Mouse (Mus musculus) right cerebral cortex, postnatal 14 days (tissue): ENCODE data around the gene Tns2.
"Not testable (repeated sequence)": the region's sequence is repeated elsewhere in the genome, so short reads cannot be mapped to it uniquely, and the experiment has no call there.

ENCODE experiments used
- DNase-seq: peaks from one replicate; pipeline ENCODE4 v3.0.0; 2022

Gene Tns2

DNA sequence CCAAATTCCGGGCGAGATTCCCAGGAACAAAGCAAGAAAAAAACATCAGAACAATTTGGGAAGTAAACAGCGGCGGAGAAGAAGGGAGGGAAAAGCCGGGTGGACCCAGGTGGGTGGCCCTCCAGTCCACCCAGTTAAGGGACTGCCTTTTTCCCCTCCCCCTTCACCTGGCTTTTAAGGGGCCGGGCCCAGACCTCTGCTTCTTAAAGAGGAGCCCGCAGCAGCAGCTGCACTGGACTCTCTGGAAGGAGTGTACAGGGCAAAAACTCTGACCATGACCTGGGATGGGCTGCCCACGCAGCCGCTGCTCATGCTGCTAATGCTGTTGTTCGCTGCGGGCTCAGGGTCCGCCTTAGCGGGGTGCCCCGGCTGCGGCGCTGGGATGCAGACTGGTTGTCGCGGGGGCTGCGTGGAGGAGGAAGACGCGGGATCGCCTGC lies 44.1 kb downstream of the Tns2 start, which contains the start of gene Igfbp6:
Gene Igfbp6 (plus strand): TSS at position 89 of the 438 bp plus-strand sequence.
- DNase-seq: no peak

DNA sequence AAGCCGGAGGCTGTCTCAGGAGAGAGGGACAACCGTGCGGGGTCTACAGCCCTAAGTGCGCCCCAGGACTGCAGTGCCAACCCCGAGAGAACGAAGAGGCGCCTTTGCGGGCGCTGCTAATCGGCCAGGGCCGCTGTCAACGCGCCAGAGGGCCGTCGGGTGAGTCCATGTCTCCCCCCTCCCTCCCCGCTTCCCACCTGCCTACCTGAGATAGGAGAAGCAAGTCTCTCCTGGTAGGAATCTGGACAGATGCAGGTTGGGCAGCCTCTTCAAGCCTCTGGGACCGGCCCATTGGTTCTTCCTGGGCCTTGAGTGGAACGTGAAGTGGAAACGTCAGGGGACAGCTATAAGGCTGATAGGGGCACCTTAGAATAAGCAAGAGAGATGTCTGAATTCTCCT lies 44.5 kb downstream of the Tns2 start:
- no peak for DNase-seq

GRCm38 (mm10) chr15:102145330-102145729 lies 45.1 kb downstream of the Tns2 start:
- peak; percentile 44 for DNase-seq

- no peak for DNase-seq
Measured at GRCm38 (mm10) chr15:102146089-102146488, 45.9 kb downstream of the Tns2 start.

GRCm38 (mm10) chr15:102146882-102147281 lies 46.7 kb downstream of the Tns2 start:
- DNase-seq: peak; percentile 39

DNA sequence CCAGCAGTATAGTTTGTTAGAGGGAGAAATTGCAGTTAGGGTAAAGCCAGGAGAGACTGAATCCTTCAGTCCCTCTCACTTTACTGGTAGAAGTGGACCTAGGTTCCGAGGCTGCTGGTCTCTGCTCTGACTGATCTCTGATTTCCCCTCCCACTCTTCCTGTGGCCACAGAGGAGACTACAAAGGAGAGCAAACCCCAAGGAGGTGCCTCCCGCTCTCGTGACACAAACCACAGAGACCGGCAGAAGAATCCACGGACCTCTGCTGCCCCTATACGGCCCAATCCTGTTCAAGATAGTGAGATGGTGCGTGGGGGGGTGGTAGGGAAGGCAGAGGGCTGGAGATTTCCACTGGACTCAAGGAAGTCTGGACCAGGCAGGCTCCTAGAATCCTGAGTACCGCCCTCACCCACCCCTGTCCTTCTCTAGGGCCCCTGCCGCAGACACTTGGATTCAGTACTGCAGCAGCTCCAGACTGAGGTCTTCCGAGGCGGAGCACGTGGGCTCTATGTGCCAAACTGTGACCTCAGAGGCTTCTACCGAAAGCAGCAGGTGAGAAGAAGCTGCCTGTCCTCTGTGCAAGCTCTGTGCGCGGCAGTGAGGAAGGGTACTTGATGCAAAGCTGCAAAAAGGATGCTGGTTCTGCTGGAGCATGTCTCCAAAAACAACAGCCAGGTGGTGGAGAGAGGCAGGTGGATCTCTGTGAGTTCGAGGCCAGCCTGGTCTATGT lies 47.6 kb downstream of the Tns2 start:
- no peak for DNase-seq

GRCm38 (mm10) chr15:102149561-102149960 lies 49.3 kb downstream of the Tns2 start:
- no peak for DNase-seq

DNA sequence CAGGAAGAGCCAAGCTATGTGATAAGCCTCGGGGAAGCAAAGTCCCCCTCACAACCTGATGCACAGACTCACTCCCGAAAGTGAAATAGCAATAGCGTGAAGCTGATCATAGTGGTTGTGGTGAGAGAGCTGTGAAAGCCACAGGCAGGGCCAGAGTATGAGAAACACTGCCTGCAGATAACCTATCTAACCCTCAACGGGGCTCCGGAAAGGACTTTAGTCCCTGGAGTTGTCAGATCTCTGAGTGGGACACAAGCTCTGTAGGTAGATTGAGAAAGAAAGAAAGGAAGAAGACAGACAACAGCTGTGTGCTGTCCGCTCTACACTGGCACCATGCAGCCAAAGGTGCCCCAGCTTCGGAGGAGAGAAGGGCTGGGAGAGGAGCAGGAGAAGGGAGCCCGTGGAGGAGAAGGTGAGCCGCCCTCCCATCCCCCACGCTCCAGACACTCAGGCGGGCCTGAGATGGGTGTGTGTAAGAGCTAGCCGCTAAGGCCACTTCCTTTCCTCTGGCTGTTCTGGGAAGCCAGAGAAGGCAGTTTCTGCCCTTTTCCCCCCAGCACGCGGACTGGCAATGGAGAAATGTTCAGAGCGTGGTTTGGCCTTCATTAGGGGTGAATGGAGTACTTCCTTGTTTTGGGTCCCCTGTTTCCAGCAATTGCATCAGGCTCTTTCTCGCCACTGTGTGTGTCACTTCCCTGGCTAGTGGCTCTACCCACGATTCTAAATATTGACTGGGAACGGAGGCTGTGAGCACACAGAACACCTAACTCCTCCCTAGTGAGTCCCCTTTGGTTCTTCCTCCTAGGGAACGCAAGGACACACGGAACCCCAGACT lies 50.3 kb downstream of the Tns2 start, which contains the start of gene Soat2:
Gene Soat2 (plus strand): TSS at position 226 of the 835 bp plus-strand sequence.
- DNase-seq: no peak

DNA sequence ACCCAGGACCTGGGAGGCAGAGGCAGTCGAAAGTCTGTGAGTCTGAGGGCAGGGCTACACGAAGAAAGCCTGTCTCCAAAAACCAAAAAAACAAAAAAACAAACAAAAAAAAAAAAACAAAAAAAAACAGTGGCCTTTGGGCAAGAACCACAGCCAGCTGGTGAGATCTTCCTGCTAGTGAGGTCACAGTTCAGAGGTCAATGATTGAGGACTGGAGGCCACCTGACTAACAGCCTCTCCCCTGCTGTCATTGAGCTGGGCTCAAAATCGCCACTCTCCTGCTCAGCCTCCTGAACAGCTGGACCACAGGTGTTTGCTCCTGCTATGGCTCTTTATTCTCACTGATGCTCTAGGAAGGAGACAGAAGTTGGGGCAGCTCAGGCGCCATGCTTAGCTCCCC lies 52.4 kb downstream of the Tns2 start:
- no peak for DNase-seq

- DNase-seq: not testable (repeated sequence)
Measured at GRCm38 (mm10) chr15:102155006-102155405, 54.8 kb downstream of the Tns2 start.

- DNase-seq: no peak
Measured at GRCm38 (mm10) chr15:102156836-102157235, 56.6 kb downstream of the Tns2 start.

- DNase-seq: no peak
Measured at GRCm38 (mm10) chr15:102160415-102161060, 60.3 kb downstream of the Tns2 start.

DNA sequence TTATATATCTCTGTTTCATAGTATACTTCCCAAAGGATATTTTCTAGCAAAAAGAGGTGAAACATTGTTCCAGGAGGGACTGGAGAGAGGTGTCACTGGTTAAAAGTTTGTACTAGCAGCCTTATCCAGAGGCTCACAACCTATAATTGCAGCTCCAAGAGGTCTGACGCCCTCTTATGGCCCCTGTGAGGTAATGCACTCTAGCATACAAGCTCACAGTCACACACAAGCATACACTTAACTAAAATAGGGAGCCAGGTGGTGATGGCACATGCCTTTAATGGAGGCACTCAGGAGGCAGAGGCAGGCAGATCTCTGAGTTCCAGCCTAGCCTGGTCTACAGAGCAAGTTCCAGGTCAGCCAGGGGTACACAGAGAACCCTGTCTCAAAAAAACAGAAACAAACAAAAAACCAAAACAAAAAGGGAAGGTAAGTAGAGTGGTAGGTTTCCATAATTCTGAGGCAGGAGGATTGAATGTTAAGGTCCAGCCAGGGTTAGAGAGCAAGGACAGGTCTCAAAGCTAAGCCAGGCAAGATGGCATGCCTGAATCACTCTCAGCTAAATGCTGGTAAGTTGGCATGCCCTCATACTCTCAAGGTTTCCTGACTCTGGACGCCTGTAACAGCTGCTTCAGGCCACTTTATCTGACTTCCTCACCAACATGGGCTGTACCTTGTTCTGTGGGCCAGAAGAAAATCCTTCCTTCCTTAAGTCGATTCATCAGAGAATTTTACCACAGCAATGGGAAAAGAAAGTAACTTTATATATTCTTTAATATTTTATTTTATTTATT lies 63.9 kb downstream of the Tns2 start:
- DNase-seq: no peak

GRCm38 (mm10) chr15:102165468-102166100 lies 65.4 kb downstream of the Tns2 start:
- no peak for DNase-seq
